Mouse (Mus musculus): Measurements from ENCODE around the gene Ptgfr. TPM values are rescaled to one million over a fixed set of nuclear protein-coding genes. Genes with fewer than 3 reads are reported as not detected.

Ptgfr gene
- polyA plus RNA-seq, 1 experiment from 2014 or later: 2.8 TPM

DNA sequence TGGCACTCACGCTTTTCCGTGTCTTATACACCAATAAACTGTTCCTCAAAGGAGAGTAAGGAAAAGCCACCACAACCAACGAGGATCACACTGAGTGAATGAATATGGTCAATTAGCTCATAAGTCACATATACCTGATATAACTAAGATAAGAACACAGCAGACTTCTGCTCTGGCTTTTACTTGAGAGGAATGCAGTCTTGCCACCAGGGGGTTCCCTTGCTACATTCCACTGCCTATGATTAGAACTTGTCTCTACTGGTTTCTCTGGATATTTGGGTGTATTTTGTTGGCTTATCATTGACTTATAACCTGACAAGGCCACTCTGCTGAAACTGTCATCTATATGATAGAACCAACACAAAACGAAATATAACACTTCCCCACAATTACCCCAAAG lies 62.3 kb downstream of the Ptgfr start:
- TF ChIP-seq CTCF (IDR thresholded peaks at IDR 0.05; ENCODE audit: low read depth): peak; percentile 87
- no peaks in the 10 kb centered on the region for H3K27me3 ChIP-seq (ENCODE audit: insufficient read depth, low read length)
- WGBS: 60% methylated on average over 4 of the region's 4 CpGs
- no peak overlapping the region for H3K9ac ChIP-seq (ENCODE audit: low read depth, low read length)
- no peak overlapping the region for H3K4me2 ChIP-seq (ENCODE audit: low read length)
- H3K36me3 ChIP-seq (ENCODE audit: insufficient read depth, low read length): no peaks in the 10 kb centered on the region
- H3K4me3 ChIP-seq (replicated peaks; ENCODE audit: low read depth, low read length): no peak overlapping the region
- ATAC-seq (replicated peaks; ENCODE audit: low FRiP score, low read depth) (no peak), DNase-seq (ENCODE audit: low spot score) (peak; percentile 69)
- H3K4me1 ChIP-seq (replicated peaks; ENCODE audit: insufficient read depth, low read length): no peaks in the 10 kb centered on the region
- H3K9me3 ChIP-seq (replicated peaks; ENCODE audit: low read length): no peaks in the 10 kb centered on the region
- H3K27ac ChIP-seq: no peak overlapping the region

DNA sequence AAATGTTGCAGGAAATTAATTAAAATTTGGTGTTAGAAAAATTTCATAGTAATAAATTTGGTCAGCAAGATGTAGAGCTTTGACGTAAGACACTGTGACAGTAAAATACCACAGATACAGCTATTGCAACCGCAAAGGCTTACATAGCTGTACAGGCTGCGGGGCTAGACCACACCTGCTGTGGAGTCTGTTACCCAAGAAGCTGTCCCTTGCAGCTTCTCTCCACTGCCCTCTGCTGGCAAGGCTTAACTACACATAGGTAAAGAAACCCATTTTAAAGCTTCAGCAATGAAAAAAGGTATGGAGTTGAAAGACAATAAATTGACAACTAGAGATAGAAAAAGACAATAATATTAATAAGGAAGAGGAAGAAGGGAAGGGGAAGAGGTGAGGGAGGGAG lies 66.4 kb downstream of the Ptgfr start:
- Histone ChIP-seq H3K27ac (no peak overlapping the region), H3K4me1 (replicated peaks; ENCODE audit: insufficient read depth, low read length) (no peaks in the 10 kb centered on the region), H3K4me3 (replicated peaks; ENCODE audit: low read depth, low read length) (no peak overlapping the region), H3K4me2 (ENCODE audit: low read length) (no peak overlapping the region), H3K9ac (ENCODE audit: low read depth, low read length) (no peak overlapping the region), H3K36me3 (ENCODE audit: insufficient read depth, low read length) (no peaks in the 10 kb centered on the region), H3K9me3 (replicated peaks; ENCODE audit: low read length) (no peaks in the 10 kb centered on the region), H3K27me3 (ENCODE audit: insufficient read depth, low read length) (no peaks in the 10 kb centered on the region)
- WGBS: 57% methylated on average over 3 of the region's 3 CpGs
- no peak; the same call in 1 of the 2 replicates for ATAC-seq (replicated peaks; ENCODE audit: low FRiP score, low read depth)
- peak; percentile 66 for DNase-seq (ENCODE audit: low spot score)
- TF ChIP-seq CTCF (IDR thresholded peaks at IDR 0.05; ENCODE audit: low read depth): peak; percentile 85

DNA sequence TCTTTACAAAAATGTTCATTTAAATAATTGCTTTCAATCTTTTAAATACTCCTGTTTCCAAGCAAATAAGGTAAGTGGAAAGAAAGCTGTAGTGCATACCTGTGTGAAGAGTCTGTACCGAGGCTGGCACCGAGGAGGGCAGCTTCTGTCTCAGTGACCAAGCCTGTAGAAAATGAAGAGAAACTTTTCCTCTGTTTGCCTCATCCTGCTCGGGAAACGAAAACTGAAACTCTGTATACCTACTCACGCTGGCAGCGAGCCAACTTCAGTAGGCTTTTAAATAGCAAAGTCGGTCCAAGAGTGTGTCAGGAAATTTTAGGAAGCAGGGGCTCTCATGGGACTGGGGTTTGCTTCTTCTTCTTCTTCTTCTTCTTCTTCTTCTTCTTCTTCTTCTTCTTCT lies 87.7 kb downstream of the Ptgfr start, which contains the start of gene Ifi44:
Ifi44 (minus strand) TSS at position 224 of the 400 bp plus-strand sequence.
- Histone ChIP-seq H3K4me3 (replicated peaks; ENCODE audit: low read depth, low read length) (peak within 1 kb of the TSS; percentile 24), H3K27ac (no peak within 1 kb of the TSS)

DNA sequence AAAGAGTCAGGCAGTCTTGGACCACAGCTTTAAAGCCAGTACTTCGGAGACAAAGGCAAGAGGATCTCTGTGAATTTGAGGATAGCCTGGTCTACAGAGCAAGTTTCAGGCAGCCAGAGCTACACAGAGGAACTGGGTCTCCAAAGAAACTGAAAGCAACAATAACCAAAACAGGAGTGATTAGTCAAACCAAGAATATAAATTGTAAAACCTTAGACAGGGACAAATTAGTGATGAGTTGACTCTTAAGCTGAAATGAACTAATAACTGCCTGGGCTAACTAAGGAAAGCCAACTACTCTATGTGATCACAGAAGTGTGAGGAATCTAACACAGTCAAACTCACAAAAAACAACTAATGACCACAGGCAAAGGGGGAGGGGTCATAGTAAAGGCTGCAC lies 88.9 kb downstream of the Ptgfr start:
- H3K4me2 ChIP-seq (ENCODE audit: low read length): peak overlapping the region; percentile 40
- no peak for TF ChIP-seq CTCF (IDR thresholded peaks at IDR 0.05; ENCODE audit: low read depth)

More for the DNA sequence above, 87.7 kb downstream of the Ptgfr start, which contains the start of gene Ifi44:
- ATAC-seq (replicated peaks; ENCODE audit: low FRiP score, low read depth) (no peak), DNase-seq (ENCODE audit: low spot score) (peak; percentile 61)
- no peaks in the 10 kb centered on the region for H3K27me3 ChIP-seq (ENCODE audit: insufficient read depth, low read length)
- H3K4me1 ChIP-seq (replicated peaks; ENCODE audit: insufficient read depth, low read length): no peaks in the 10 kb centered on the region
- peaks cover 4% of the 10 kb centered on the region; the same call in 1 of the 2 replicates for H3K9me3 ChIP-seq (replicated peaks; ENCODE audit: low read length)
- no peak for TF ChIP-seq CTCF (IDR thresholded peaks at IDR 0.05; ENCODE audit: low read depth)
- 36% methylated on average over 7 of the region's 7 CpGs for WGBS
- peak within 1 kb of the TSS; percentile 40 for H3K4me2 ChIP-seq (ENCODE audit: low read length)
- no peaks in the 10 kb centered on the region for H3K36me3 ChIP-seq (ENCODE audit: insufficient read depth, low read length)
- no peak within 1 kb of the TSS for H3K9ac ChIP-seq (ENCODE audit: low read depth, low read length)

More for the DNA sequence above, 88.9 kb downstream of the Ptgfr start:
- ATAC-seq (replicated peaks; ENCODE audit: low FRiP score, low read depth) (no peak), DNase-seq (ENCODE audit: low spot score) (no peak)
- Histone ChIP-seq H3K27me3 (ENCODE audit: insufficient read depth, low read length) (no peaks in the 10 kb centered on the region), H3K36me3 (ENCODE audit: insufficient read depth, low read length) (no peaks in the 10 kb centered on the region), H3K9me3 (replicated peaks; ENCODE audit: low read length) (peaks cover 4% of the 10 kb centered on the region; the same call in 1 of the 2 replicates), H3K4me1 (replicated peaks; ENCODE audit: insufficient read depth, low read length) (no peaks in the 10 kb centered on the region), H3K4me3 (replicated peaks; ENCODE audit: low read depth, low read length) (no peak overlapping the region), H3K9ac (ENCODE audit: low read depth, low read length) (no peak overlapping the region), H3K27ac (no peak overlapping the region)
- WGBS: 97% methylated on average over 1 of the region's 1 CpGs

Other genes starting within 250 kb of the Ptgfr start
- gene Ifi44, start 87.7 kb downstream of the Ptgfr start, polyA plus RNA-seq (2015; fragmentation: Nextera tagmentation; extraction: Ambion mirVana): 8.0 and 10.7 TPM in 2 replicates
- gene Ifi44l, start 74.7 kb downstream of the Ptgfr start, polyA plus RNA-seq (2015; fragmentation: Nextera tagmentation; extraction: Ambion mirVana): 0.17 TPM in 1 of 2 replicates, not detected in the other